ENCODE assay signal across 8 mouse cellular contexts in genomic region chr4:155991908-155992230, GRCm38 (mm10). TPM values are rescaled to one million over a fixed set of nuclear protein-coding genes. Genes with fewer than 3 reads are reported as not detected.
DNase-seq lines count a peak whose midpoint lies in the region; ATAC-seq and TF ChIP-seq lines count a peak whose summit lies in the region.

No protein-coding gene starts in this region.

- 30% methylated on average over 37 of the region's 37 CpGs for WGBS in embryonic facial prominence, embryonic 11.5 days
- WGBS in hindbrain, embryonic 14.5 days: 30% methylated on average over 37 of the region's 37 CpGs
- 26% methylated on average over 33 of the region's 37 CpGs for WGBS in midbrain, postnatal 0 days

- peak overlapping the region; percentile 88 for H3K9ac ChIP-seq in embryonic facial prominence, embryonic 11.5 days (replicated peaks; ENCODE audit: low read length)
- H3K9ac ChIP-seq in hindbrain, embryonic 14.5 days: peak overlapping the region; percentile 79
- H3K9ac ChIP-seq in midbrain, postnatal 0 days (replicated peaks; ENCODE audit: low read length, poor library complexity, severe bottlenecking): peak overlapping the region; percentile 72

- H3K4me3 ChIP-seq in embryonic facial prominence, embryonic 11.5 days (ENCODE audit: low read depth, low read length): peak overlapping the region; percentile 74
- H3K4me3 ChIP-seq in hindbrain, embryonic 14.5 days (replicated peaks; ENCODE audit: low read length): peak overlapping the region; percentile 51
- H3K4me3 ChIP-seq in midbrain, postnatal 0 days (ENCODE audit: low read depth, low read length): peak overlapping the region; percentile 73

- peak overlapping the region; percentile 96 for H3K4me2 ChIP-seq in embryonic facial prominence, embryonic 11.5 days (ENCODE audit: low read depth, low read length)
- H3K4me2 ChIP-seq in hindbrain, embryonic 14.5 days (replicated peaks): peak overlapping the region; percentile 92
- H3K4me2 ChIP-seq in midbrain, postnatal 0 days (ENCODE audit: low read depth, low read length, poor library complexity, severe bottlenecking): peak overlapping the region; percentile 95

- peak; percentile 5 for DNase-seq in layer of hippocampus, adult 9-10 months (ENCODE audit: low spot score)
- DNase-seq in layer of hippocampus, adult 8-10 months (ENCODE audit: low spot score in 2 of 2): no peak
- DNase-seq in embryonic facial prominence, embryonic 11.5 days (ENCODE audit: low spot score): no peak
- DNase-seq in hindbrain, embryonic 14.5 days (ENCODE audit: low spot score): no peak
- DNase-seq in midbrain, postnatal 0 days (ENCODE audit: low spot score): no peak
- no peak for DNase-seq in embryo, embryonic 10 days (ENCODE audit: low spot score)
- no peak for DNase-seq in adrenal gland, adult (ENCODE audit: inconsistent age in 2 of 2, low spot score in 1 of 2)
- no peak for DNase-seq in lung, postnatal 25 days (ENCODE audit: low spot score)

- H3K4me1 ChIP-seq in embryonic facial prominence, embryonic 11.5 days (ENCODE audit: control insufficient read depth, insufficient read depth, low read length): no peaks in the 10 kb centered on the region
- H3K4me1 ChIP-seq in hindbrain, embryonic 14.5 days (replicated peaks; ENCODE audit: control insufficient read depth, insufficient read depth, low read length): peaks cover 28% of the 10 kb centered on the region
- peaks cover 7% of the 10 kb centered on the region for H3K4me1 ChIP-seq in midbrain, postnatal 0 days (ENCODE audit: insufficient read depth, low read length)

- peak overlapping the region; percentile 95 for H3K27ac ChIP-seq in embryonic facial prominence, embryonic 11.5 days (replicated peaks; ENCODE audit: low read depth, low read length)
- peak overlapping the region; percentile 94 for H3K27ac ChIP-seq in hindbrain, embryonic 14.5 days
- peak overlapping the region; percentile 94 for H3K27ac ChIP-seq in midbrain, postnatal 0 days (ENCODE audit: low read depth, low read length)

- no peaks in the 10 kb centered on the region for H3K27me3 ChIP-seq in embryonic facial prominence, embryonic 11.5 days (ENCODE audit: control insufficient read depth, insufficient read depth, low read length)
- H3K27me3 ChIP-seq in hindbrain, embryonic 14.5 days (ENCODE audit: control insufficient read depth, insufficient read depth, low read length): no peaks in the 10 kb centered on the region
- no peaks in the 10 kb centered on the region for H3K27me3 ChIP-seq in midbrain, postnatal 0 days (ENCODE audit: insufficient read depth, low read length)

- no peaks in the 10 kb centered on the region for H3K9me3 ChIP-seq in embryonic facial prominence, embryonic 11.5 days (replicated peaks; ENCODE audit: control insufficient read depth, low read length)
- no peaks in the 10 kb centered on the region for H3K9me3 ChIP-seq in hindbrain, embryonic 14.5 days (ENCODE audit: control insufficient read depth, low read length)
- H3K9me3 ChIP-seq in midbrain, postnatal 0 days (ENCODE audit: low read length): no peaks in the 10 kb centered on the region

- no peak for TF ChIP-seq CTCF in midbrain, postnatal 0 days (IDR thresholded peaks at IDR 0.05)

- ATAC-seq in embryonic facial prominence, embryonic 11.5 days (replicated peaks; ENCODE audit: insufficient number of reproducible peaks, low FRiP score, low TSS enrichment, low read depth): no peak; the same call in 1 of the 2 replicates
- ATAC-seq in hindbrain, embryonic 14.5 days (ENCODE audit: low FRiP score): 0 out of 2 replicates have a peak, but pooled peaks have one; percentile 5
- ATAC-seq in midbrain, postnatal 0 days (ENCODE audit: low FRiP score): peak; percentile 14

- H3K36me3 ChIP-seq in embryonic facial prominence, embryonic 11.5 days (replicated peaks; ENCODE audit: control insufficient read depth, insufficient read depth, low read depth, low read length): no peaks in the 10 kb centered on the region
- peaks cover 12% of the 10 kb centered on the region; the same call in 1 of the 2 replicates for H3K36me3 ChIP-seq in hindbrain, embryonic 14.5 days (replicated peaks; ENCODE audit: control insufficient read depth, insufficient read depth)
- 0 out of 2 replicates have a peak, but pooled peaks cover 7% of the 10 kb centered on the region for H3K36me3 ChIP-seq in midbrain, postnatal 0 days (ENCODE audit: insufficient read depth, low read length)

RNA-seq across cellular contexts. Expression of gene B3galt6, which starts 0.6 kb away (rescaled TPM):
- total RNA-seq in layer of hippocampus, adult 8-10 months (2022): 10 to 100 TPM in 1 of 4 experiments, 1 to 10 TPM in 3; 9.2 to 11.3 (median 9.7) TPM
- polyA plus RNA-seq in embryonic facial prominence, embryonic 11.5 days (2014; fragmentation: Nextera tagmentation; extraction: Ambion mirVana): 17.8 and 18.9 TPM in 2 replicates
- polyA plus RNA-seq in hindbrain, embryonic 14.5 days (2014; fragmentation: Nextera tagmentation; extraction: Ambion mirVana): 38.4 and 38.8 TPM in 2 replicates
- 52.5 and 57.2 TPM in 2 replicates for total RNA-seq in midbrain, postnatal 0 days (2014; rRNA removed)
- polyA plus RNA-seq in midbrain, postnatal 0 days (2015; fragmentation: Nextera tagmentation; extraction: Ambion mirVana): 31.1 and 32.2 TPM in 2 replicates

RNA-seq across cellular contexts. Expression of gene Sdf4, which starts 0.8 kb away (rescaled TPM):
- total RNA-seq in layer of hippocampus, adult 8-10 months (2022): 100 to 1,000 TPM; 202 to 230 (median 217) TPM
- polyA plus RNA-seq in embryonic facial prominence, embryonic 11.5 days (2014; fragmentation: Nextera tagmentation; extraction: Ambion mirVana): 137 and 150 TPM in 2 replicates
- 112 and 114 TPM in 2 replicates for polyA plus RNA-seq in hindbrain, embryonic 14.5 days (2014; fragmentation: Nextera tagmentation; extraction: Ambion mirVana)
- total RNA-seq in midbrain, postnatal 0 days (2014; rRNA removed): 84.8 and 105 TPM in 2 replicates
- 111 and 112 TPM in 2 replicates for polyA plus RNA-seq in midbrain, postnatal 0 days (2015; fragmentation: Nextera tagmentation; extraction: Ambion mirVana)

RNA-seq across cellular contexts. Expression of gene Tnfrsf4, which starts 21.8 kb away (rescaled TPM):
- total RNA-seq in layer of hippocampus, adult 8-10 months (2022): 1 to 10 TPM; 1.1 to 3.5 (median 2.0) TPM
- polyA plus RNA-seq in embryonic facial prominence, embryonic 11.5 days (2014; fragmentation: Nextera tagmentation; extraction: Ambion mirVana): 0.21 and 0.34 TPM in 2 replicates
- polyA plus RNA-seq in hindbrain, embryonic 14.5 days (2014; fragmentation: Nextera tagmentation; extraction: Ambion mirVana): 0.79 TPM in 1 of 2 replicates, not detected in the other
- total RNA-seq in midbrain, postnatal 0 days (2014; rRNA removed): 0.66 and 1.4 TPM in 2 replicates
- 0.54 and 0.78 TPM in 2 replicates for polyA plus RNA-seq in midbrain, postnatal 0 days (2015; fragmentation: Nextera tagmentation; extraction: Ambion mirVana)

RNA-seq across cellular contexts. Expression of gene C1qtnf12, which starts 29.8 kb away (rescaled TPM):
- 10 to 100 TPM; 13.6 to 29.5 (median 18.1) TPM for total RNA-seq in layer of hippocampus, adult 8-10 months (2022)
- 21.2 and 26.8 TPM in 2 replicates for polyA plus RNA-seq in embryonic facial prominence, embryonic 11.5 days (2014; fragmentation: Nextera tagmentation; extraction: Ambion mirVana)
- polyA plus RNA-seq in hindbrain, embryonic 14.5 days (2014; fragmentation: Nextera tagmentation; extraction: Ambion mirVana): 11.2 and 13.5 TPM in 2 replicates
- total RNA-seq in midbrain, postnatal 0 days (2014; rRNA removed): 11.7 and 13.3 TPM in 2 replicates
- polyA plus RNA-seq in midbrain, postnatal 0 days (2015; fragmentation: Nextera tagmentation; extraction: Ambion mirVana): 11.7 and 14.8 TPM in 2 replicates

RNA-seq across cellular contexts. Expression of gene Tnfrsf18, which starts 34.1 kb away (rescaled TPM):
- total RNA-seq in layer of hippocampus, adult 8-10 months (2022): not detected
- polyA plus RNA-seq in embryonic facial prominence, embryonic 11.5 days (2014; fragmentation: Nextera tagmentation; extraction: Ambion mirVana): 0.38 and 0.55 TPM in 2 replicates
- 1.9 and 2.3 TPM in 2 replicates for polyA plus RNA-seq in hindbrain, embryonic 14.5 days (2014; fragmentation: Nextera tagmentation; extraction: Ambion mirVana)
- total RNA-seq in midbrain, postnatal 0 days (2014; rRNA removed): not detected in 2 replicates
- polyA plus RNA-seq in midbrain, postnatal 0 days (2015; fragmentation: Nextera tagmentation; extraction: Ambion mirVana): 1.5 and 2.2 TPM in 2 replicates
